Mouse (Mus musculus) testis, adult 2 months (tissue): ENCODE measurements around the gene Cspg4. TPM values are rescaled to one million over a fixed set of nuclear protein-coding genes. Genes with fewer than 3 reads are reported as not detected.
A peak's percentile ranks its signal among the peaks of the same experiment; 100 is the strongest.

Experiments used
- H3K27ac ChIP-seq: fragments of 200-500 bp; 2 replicates; pipeline ENCODE4 v1.5.1; 2012; ENCODE audit warnings: low read depth, low read length; ENCODE audit not compliant: control insufficient read depth, insufficient read depth
- H3K27me3 ChIP-seq: fragments of 200-500 bp; 2 replicates; pipeline ENCODE4 v1.6.1; 2012; ENCODE audit warnings: mild to moderate bottlenecking, low read length, moderate library complexity; ENCODE audit not compliant: control insufficient read depth, insufficient read depth
- H3K36me3 ChIP-seq: fragments of 200-500 bp; 2 replicates; pipeline ENCODE4 v1.6.1; 2012; ENCODE audit warnings: mild to moderate bottlenecking, low read length; ENCODE audit not compliant: control insufficient read depth, insufficient read depth
- H3K4me1 ChIP-seq: fragments of 200-500 bp; 2 replicates; pipeline ENCODE4 v1.6.1; 2012; ENCODE audit warnings: low read length; ENCODE audit not compliant: control insufficient read depth, insufficient read depth
- H3K4me3 ChIP-seq: fragments of 200-500 bp; 2 replicates; pipeline ENCODE4 v1.5.1; 2012; ENCODE audit warnings: low read depth, mild to moderate bottlenecking, low read length, moderate library complexity, mixed read lengths; ENCODE audit not compliant: control insufficient read depth
- CTCF ChIP-seq: fragments of 200-500 bp; IDR thresholded peaks from 2 replicates; pipeline ENCODE4 v1.5.1; 2012; ENCODE audit warnings: low read depth, mild to moderate bottlenecking, inconsistent platforms, low read length, moderate library complexity; ENCODE audit not compliant: control insufficient read depth, insufficient read depth, insufficient replicate concordance
- POLR2A ChIP-seq: fragments of 200-500 bp; IDR thresholded peaks from 2 replicates; pipeline ENCODE4 v1.6.1; 2012; ENCODE audit warnings: low read depth, mild to moderate bottlenecking, inconsistent platforms, low read length, moderate library complexity; ENCODE audit not compliant: control insufficient read depth
- polyA plus RNA-seq: library from polyadenylated mRNA; depleted of rRNA; stranded (reverse); fragments of >200 nt; gene quantifications from 2 replicates; pipeline ENCODE4 v1.2.3, GENCODE M21; 2012

Gene Cspg4
- polyA plus RNA-seq, 1 experiment = 1.1 TPM

GRCm38 (mm10) chr9:56850128-56850904 lies 14.5 kb upstream of the Cspg4 start:
- peaks cover 6% of the 10 kb centered on the region for H3K4me1 ChIP-seq
- no peak for TF ChIP-seq POLR2A
- TF ChIP-seq CTCF = no peak
- H3K4me3 ChIP-seq = peak overlapping the region; percentile 74
- no peak overlapping the region for H3K27ac ChIP-seq
- H3K27me3 ChIP-seq = no peaks in the 10 kb centered on the region
- H3K36me3 ChIP-seq = no peaks in the 10 kb centered on the region

GRCm38 (mm10) chr9:56850905-56851252 lies 14.0 kb upstream of the Cspg4 start:
- Histone ChIP-seq H3K27me3 (no peaks in the 10 kb centered on the region), H3K4me1 (peaks cover 6% of the 10 kb centered on the region), H3K4me3 (peak overlapping the region; percentile 85), H3K36me3 (no peaks in the 10 kb centered on the region), H3K27ac (no peak overlapping the region)
- TF ChIP-seq CTCF (no peak), POLR2A (no peak)

GRCm38 (mm10) chr9:56851778-56852177 lies 13.1 kb upstream of the Cspg4 start:
- peaks cover 6% of the 10 kb centered on the region for H3K4me1 ChIP-seq
- no peaks in the 10 kb centered on the region for H3K36me3 ChIP-seq
- no peaks in the 10 kb centered on the region for H3K27me3 ChIP-seq
- H3K4me3 ChIP-seq = peak overlapping the region; percentile 85
- TF ChIP-seq POLR2A (peak; percentile 64; the same call in 1 of the 2 replicates), CTCF (no peak)
- no peak overlapping the region for H3K27ac ChIP-seq

GRCm38 (mm10) chr9:56857463-56857862 lies 7.4 kb upstream of the Cspg4 start:
- H3K27ac ChIP-seq = no peak overlapping the region
- TF ChIP-seq CTCF = no peak
- no peak for TF ChIP-seq POLR2A
- H3K27me3 ChIP-seq = no peaks in the 10 kb centered on the region
- no peak overlapping the region for H3K4me3 ChIP-seq
- no peaks in the 10 kb centered on the region; the same call in 1 of the 2 replicates for H3K4me1 ChIP-seq
- no peaks in the 10 kb centered on the region for H3K36me3 ChIP-seq

GRCm38 (mm10) chr9:56860035-56860434 lies 4.8 kb upstream of the Cspg4 start:
- Histone ChIP-seq H3K4me1 (peaks cover 4% of the 10 kb centered on the region; the same call in 1 of the 2 replicates), H3K27ac (no peak overlapping the region), H3K4me3 (no peak overlapping the region), H3K27me3 (no peaks in the 10 kb centered on the region), H3K36me3 (no peaks in the 10 kb centered on the region)
- no peak for TF ChIP-seq POLR2A

- TF ChIP-seq CTCF (no peak), POLR2A (no peak)
- Histone ChIP-seq H3K27me3 (no peaks in the 10 kb centered on the region), H3K27ac (no peak overlapping the region), H3K4me1 (peaks cover 4% of the 10 kb centered on the region; the same call in 1 of the 2 replicates), H3K4me3 (no peak overlapping the region), H3K36me3 (no peaks in the 10 kb centered on the region)
These were observed 4.2 kb upstream of the Cspg4 start for GRCm38 (mm10) chr9:56860486-56861269.

- TF ChIP-seq POLR2A = no peak
- no peak for TF ChIP-seq CTCF
- Histone ChIP-seq H3K4me1 (peaks cover 4% of the 10 kb centered on the region; the same call in 1 of the 2 replicates), H3K4me3 (no peak overlapping the region), H3K27me3 (no peaks in the 10 kb centered on the region), H3K36me3 (no peaks in the 10 kb centered on the region), H3K27ac (no peak overlapping the region)
These were observed 2.0 kb upstream of the Cspg4 start for GRCm38 (mm10) chr9:56862863-56863262.
